Mouse (Mus musculus): Measurements from ENCODE around the gene Taf4. TPM values are rescaled to one million over a fixed set of nuclear protein-coding genes. Genes with fewer than 3 reads are reported as not detected.
A peak's percentile ranks its signal among the peaks of the same experiment; 100 is the strongest.

The Taf4 gene
- 5.0 and 5.1 TPM in 2 replicates for polyA plus RNA-seq (2016; fragmentation: Nextera tagmentation; extraction: Ambion mirVana)

DNA sequence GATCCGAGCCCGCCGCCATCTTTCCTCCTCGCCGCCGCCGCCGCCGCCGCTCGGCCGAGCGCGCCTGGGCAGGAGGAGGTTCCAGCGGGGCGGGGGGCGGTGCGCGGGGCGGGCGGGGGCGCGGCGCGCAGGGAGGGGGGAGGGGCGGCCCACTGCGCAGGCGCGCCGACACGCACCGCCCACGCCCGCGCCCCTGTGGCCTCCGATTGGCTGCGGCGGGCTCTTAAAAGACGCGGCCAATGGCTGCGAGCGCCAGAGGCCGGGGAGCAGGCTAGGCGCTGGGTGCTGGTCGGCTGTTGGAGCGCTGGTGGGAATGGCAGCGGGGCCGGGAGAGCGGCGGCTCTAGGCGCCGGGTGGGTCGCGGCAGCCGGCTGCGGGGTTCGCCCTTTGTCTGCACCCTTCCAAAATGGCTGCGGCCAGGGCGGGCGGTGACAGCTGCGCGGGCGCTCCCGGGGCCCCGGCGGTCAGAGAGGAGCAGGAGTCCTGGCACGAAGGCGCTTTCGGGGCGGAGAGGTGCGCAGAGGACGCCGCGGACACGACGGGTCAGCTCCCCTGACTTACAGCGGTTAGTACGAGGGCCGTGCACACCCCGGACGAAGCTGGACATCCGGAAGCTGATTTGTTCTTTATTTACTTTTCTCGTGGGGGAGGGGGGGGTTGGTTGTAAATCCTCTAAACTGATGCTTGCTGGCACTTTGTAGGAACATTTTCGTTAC is at the start of gene Taf4:
TSS of gene Taf4 (minus strand) at position 19 of the 716 bp plus-strand sequence.
- Histone ChIP-seq H3K4me2 (replicated peaks) (peak within 1 kb of the TSS; percentile 100), H3K36me3 (no peaks in the 10 kb centered on the region), H3K4me3 (peak within 1 kb of the TSS; percentile 89), H3K4me1 (peaks cover 40% of the 10 kb centered on the region), H3K9ac (replicated peaks) (peak within 1 kb of the TSS; percentile 86), H3K27me3 (no peaks in the 10 kb centered on the region), H3K9me3 (no peaks in the 10 kb centered on the region), H3K27ac (replicated peaks) (peak within 1 kb of the TSS; percentile 95)
- WGBS, result under 1% methylated on average over 67 of the region's 84 CpGs
- ATAC-seq (ENCODE audit: low FRiP score, low read depth), result peak; percentile 94

DNA sequence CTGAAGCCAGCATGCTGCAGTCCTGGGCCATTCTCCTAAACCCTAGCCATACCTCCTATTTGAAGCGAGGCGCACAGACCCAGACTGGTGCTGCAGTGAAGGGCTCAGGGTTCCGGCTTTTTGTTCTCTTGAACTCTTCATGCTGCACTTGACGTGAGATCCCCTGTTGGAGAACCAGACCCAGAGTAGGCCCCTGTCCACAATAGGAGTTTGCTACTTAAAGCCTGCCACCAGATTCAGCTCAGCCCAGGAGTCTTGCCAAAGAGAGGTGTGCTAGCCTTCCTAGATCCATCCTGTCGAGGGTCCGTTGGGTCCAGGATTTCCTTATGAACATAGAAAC is 49.4 kb upstream of the Taf4 start:
- peak overlapping the region; percentile 95 for H3K27ac ChIP-seq (replicated peaks)
- H3K9ac ChIP-seq (replicated peaks), result peak overlapping the region; percentile 99
- peak overlapping the region; percentile 95 for H3K4me2 ChIP-seq (replicated peaks)
- no peak for ATAC-seq (ENCODE audit: low FRiP score, low read depth)
- H3K9me3 ChIP-seq, result no peaks in the 10 kb centered on the region
- H3K27me3 ChIP-seq, result peaks cover 29% of the 10 kb centered on the region
- H3K4me3 ChIP-seq, result peak overlapping the region; percentile 98
- H3K36me3 ChIP-seq, result peaks cover 42% of the 10 kb centered on the region
- H3K4me1 ChIP-seq, result peaks cover 38% of the 10 kb centered on the region
- 8% methylated on average over 6 of the region's 6 CpGs for WGBS

DNA sequence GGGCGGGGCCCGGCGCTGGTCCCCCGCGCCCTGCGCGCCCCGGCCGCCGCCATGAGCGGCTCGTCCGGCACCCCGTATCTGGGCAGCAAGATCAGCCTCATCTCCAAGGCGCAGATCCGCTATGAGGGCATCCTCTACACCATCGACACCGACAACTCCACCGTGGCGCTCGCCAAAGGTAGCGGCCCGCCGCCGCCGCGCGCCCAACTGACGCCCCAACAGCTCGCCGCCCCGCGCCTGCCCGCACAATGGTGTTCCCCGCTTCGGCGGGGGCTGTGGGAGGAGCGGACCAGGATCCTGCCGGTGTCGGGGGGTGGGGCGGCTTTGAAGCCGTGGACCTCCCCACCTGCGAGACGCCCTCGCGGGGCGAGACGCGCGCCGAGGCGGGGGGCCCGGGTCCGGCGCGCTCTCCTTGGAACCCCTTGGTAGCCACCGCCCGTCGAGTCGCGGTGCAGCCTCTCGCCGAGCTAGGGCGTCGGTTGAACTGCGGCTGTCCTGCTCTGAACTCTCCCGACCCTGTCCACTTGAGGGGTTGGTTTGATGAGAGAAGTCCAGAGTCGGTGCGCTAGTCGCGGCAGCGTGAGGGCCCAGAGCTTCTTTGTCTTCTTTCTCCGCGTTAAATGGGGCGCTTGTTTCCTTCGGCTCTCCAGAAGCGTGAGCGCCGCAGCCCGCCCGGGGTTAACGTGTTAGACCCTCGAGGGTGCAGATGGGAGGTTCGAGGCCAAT is 48.9 kb upstream of the Taf4 start:
- H3K27me3 ChIP-seq, result peaks cover 31% of the 10 kb centered on the region
- ATAC-seq (ENCODE audit: low FRiP score, low read depth), result no peak; the same call in 1 of the 2 replicates
- peaks cover 38% of the 10 kb centered on the region for H3K4me1 ChIP-seq
- H3K4me3 ChIP-seq, result peak overlapping the region; percentile 98
- H3K36me3 ChIP-seq, result peaks cover 37% of the 10 kb centered on the region
- H3K9me3 ChIP-seq, result no peaks in the 10 kb centered on the region
- H3K9ac ChIP-seq (replicated peaks), result peak overlapping the region; percentile 99
- H3K27ac ChIP-seq (replicated peaks), result peak overlapping the region; percentile 95
- WGBS, result under 1% methylated on average over 79 of the region's 84 CpGs
- peak overlapping the region; percentile 95 for H3K4me2 ChIP-seq (replicated peaks)

DNA sequence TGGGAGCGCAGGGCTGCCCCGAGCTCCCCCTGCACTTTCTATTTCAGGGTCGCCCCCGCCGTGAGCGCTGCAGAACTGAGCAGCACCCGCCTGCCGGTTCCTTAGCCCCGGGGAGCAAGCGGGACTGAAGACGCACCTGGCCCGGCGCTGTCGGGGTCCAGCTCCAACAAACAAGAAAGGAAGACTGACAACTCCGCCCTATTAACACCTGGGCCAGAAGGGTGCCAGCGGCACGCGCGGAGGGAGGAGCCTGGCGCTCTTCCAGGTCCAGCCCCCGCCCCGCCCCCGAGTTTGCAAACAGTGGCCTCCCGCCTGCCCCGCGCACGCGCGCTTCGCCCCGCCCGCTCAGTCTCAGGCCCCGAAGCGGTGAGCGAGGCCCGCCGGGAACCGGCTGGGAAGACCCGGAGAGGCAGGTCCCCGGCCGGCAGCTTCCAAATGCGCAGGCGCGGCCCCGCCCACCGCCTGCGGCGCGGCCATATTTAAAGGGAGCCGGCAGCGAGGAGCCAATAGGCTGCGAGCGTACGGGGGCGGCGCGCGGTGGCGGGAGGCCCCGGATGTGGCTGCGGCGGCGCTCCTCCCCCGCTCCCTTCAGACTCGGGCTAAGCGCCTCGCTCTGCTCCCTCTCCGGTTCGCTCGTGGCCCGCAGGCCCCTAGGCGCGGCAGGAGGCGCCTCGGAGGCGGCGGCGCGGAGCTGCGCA is 48.1 kb upstream of the Taf4 start, which contains the start of gene Lsm14b:
TSS of gene Lsm14b (plus strand) at position 587 of the 698 bp plus-strand sequence.
- Histone ChIP-seq H3K36me3 (peaks cover 29% of the 10 kb centered on the region), H3K9me3 (no peaks in the 10 kb centered on the region), H3K4me3 (peak within 1 kb of the TSS; percentile 98), H3K27ac (replicated peaks) (peak within 1 kb of the TSS; percentile 95), H3K9ac (replicated peaks) (peak within 1 kb of the TSS; percentile 99), H3K4me2 (replicated peaks) (peak within 1 kb of the TSS; percentile 95), H3K4me1 (peaks cover 38% of the 10 kb centered on the region), H3K27me3 (peaks cover 31% of the 10 kb centered on the region)
- WGBS, result under 1% methylated on average over 60 of the region's 80 CpGs
- ATAC-seq (ENCODE audit: low FRiP score, low read depth), result peak; percentile 97

DNA sequence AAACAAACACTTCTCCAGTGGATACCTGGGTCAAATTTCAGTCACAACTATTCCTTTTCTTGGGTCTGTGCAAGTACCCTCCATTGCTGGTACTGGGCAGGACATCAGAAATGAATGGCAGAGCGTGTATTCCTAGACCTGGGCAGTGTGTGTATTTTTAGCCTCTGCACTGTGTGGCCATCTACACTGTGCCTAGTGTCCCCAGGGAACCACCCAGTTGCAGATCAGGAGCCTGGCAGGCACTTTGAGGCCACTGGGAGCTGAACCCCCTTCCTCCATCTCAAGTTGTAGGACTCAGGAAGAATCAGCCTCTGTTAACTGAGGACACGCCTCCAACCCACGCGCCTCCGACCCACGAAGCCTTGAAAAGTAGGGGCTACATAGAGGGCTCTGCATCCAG is 46.3 kb upstream of the Taf4 start:
- no peak overlapping the region for H3K9ac ChIP-seq (replicated peaks)
- no peak for ATAC-seq (ENCODE audit: low FRiP score, low read depth)
- no peaks in the 10 kb centered on the region for H3K9me3 ChIP-seq
- peaks cover 11% of the 10 kb centered on the region for H3K36me3 ChIP-seq
- H3K4me1 ChIP-seq, result peaks cover 24% of the 10 kb centered on the region
- no peak overlapping the region for H3K4me2 ChIP-seq (replicated peaks)
- H3K4me3 ChIP-seq, result no peak overlapping the region
- 75% methylated on average over 6 of the region's 6 CpGs for WGBS
- H3K27ac ChIP-seq (replicated peaks), result no peak overlapping the region
- peaks cover 34% of the 10 kb centered on the region for H3K27me3 ChIP-seq

DNA sequence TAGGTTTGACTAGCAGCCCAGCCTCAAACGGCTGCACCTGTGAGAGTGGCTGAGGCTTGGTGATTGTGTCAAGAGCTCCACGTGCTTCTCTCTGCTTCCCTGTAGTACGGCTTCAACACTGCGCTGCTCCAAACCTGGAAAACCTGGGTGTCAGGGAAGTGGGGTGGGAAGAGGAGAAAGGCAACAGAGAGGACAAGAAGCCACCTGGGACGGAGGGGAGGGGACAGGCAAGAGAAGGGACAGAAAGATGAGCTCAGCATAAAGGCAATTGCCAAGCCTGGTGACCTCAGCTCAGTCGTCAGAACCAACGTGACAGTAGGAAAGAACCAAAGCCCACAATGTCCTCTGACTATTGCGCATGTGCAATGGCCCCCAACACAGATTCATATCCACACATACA is 44.5 kb upstream of the Taf4 start:
- no peak for ATAC-seq (ENCODE audit: low FRiP score, low read depth)
- Histone ChIP-seq H3K9me3 (no peaks in the 10 kb centered on the region), H3K9ac (replicated peaks) (no peak overlapping the region), H3K4me1 (peaks cover 5% of the 10 kb centered on the region; the same call in 1 of the 2 replicates), H3K27ac (replicated peaks) (no peak overlapping the region), H3K36me3 (no peaks in the 10 kb centered on the region), H3K27me3 (peaks cover 34% of the 10 kb centered on the region), H3K4me2 (replicated peaks) (no peak overlapping the region), H3K4me3 (no peak overlapping the region)
- whole genome bisulfite sequencing, result 83% methylated on average over 8 of the region's 8 CpGs

DNA sequence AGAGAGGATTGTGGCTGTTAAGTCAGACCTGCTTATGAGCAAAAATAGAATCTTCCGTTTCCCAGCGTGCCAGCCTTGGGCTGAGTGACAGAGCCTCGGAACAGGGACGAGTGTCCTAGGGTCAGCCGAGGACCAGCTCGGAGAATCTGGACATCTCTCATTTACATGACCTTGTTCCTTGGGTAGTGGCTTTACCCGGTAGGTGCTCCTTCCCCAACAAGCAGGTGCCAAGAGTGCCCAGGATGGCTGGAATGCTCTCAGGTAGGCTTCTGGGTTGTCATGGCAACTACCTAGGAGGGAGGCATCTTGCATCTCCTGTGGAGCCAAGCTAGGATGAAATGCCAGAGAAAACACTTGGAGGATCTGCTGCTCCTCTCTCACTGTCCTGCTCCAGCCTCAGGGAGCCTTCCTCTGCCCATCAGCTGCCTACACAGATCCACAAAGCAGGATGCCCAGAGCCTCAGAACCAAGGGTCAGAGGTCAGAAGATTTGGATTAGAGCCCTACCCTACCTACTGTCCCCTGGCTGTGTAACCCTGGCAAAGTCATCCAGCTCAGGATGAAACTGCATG is 43.7 kb upstream of the Taf4 start:
- H3K4me2 ChIP-seq (replicated peaks), result no peak overlapping the region
- no peaks in the 10 kb centered on the region for H3K9me3 ChIP-seq
- H3K9ac ChIP-seq (replicated peaks), result no peak overlapping the region
- H3K27ac ChIP-seq (replicated peaks), result no peak overlapping the region
- H3K27me3 ChIP-seq, result peaks cover 34% of the 10 kb centered on the region
- H3K36me3 ChIP-seq, result no peaks in the 10 kb centered on the region
- 81% methylated on average over 7 of the region's 7 CpGs for WGBS
- H3K4me1 ChIP-seq, result 0 out of 2 replicates have a peak, but pooled peaks cover 4% of the 10 kb centered on the region
- ATAC-seq (ENCODE audit: low FRiP score, low read depth), result no peak
- no peak overlapping the region for H3K4me3 ChIP-seq

DNA sequence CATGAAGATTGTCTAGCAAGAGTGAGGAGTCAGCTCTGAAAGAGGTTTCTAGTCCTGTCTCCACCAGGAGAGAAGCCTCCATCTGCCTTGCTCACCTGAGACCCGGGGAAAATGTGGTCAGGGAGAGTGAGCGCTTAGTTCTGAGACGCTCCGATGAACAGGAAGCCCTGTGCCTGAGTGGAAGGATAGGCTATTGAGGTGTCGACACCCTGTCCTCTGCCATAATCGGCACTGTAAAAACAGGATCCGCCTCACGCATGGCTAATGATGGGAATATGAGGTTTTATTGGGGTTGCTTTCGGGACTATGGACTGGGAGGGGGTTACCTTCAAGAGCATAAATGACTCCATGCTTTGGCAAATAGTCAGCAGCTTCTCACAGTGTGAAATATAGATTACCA is 42.1 kb upstream of the Taf4 start:
- 89% methylated on average over 9 of the region's 9 CpGs for whole genome bisulfite sequencing
- no peaks in the 10 kb centered on the region for H3K4me1 ChIP-seq
- H3K9ac ChIP-seq (replicated peaks), result no peak overlapping the region
- H3K4me2 ChIP-seq (replicated peaks), result no peak overlapping the region
- no peaks in the 10 kb centered on the region for H3K36me3 ChIP-seq
- no peaks in the 10 kb centered on the region for H3K9me3 ChIP-seq
- no peak for ATAC-seq (ENCODE audit: low FRiP score, low read depth)
- H3K27ac ChIP-seq (replicated peaks), result no peak overlapping the region
- H3K27me3 ChIP-seq, result peaks cover 31% of the 10 kb centered on the region
- H3K4me3 ChIP-seq, result no peak overlapping the region

DNA sequence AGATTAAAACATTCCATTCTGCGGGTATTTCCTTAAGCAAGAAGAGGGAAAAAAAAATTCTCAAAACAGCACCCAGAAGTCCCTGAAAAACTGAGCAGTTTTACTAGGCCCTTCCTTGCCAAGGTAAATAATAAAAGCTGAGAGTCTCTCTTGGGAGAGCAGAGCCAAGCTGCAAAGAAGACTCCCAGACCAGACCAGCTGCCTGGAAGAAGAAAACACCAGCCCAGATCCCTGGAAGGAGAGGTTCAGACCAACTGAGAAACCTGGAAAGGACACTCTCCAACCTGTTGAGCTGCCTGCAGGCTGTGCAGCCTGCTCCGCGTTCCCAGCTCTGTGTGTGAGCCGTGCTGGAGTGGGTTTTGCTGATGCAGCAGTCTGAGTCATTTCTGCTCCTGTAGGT is 41.2 kb upstream of the Taf4 start:
- Histone ChIP-seq H3K36me3 (no peaks in the 10 kb centered on the region), H3K9me3 (no peaks in the 10 kb centered on the region), H3K27me3 (peaks cover 22% of the 10 kb centered on the region), H3K9ac (replicated peaks) (no peak overlapping the region), H3K4me2 (replicated peaks) (no peak overlapping the region), H3K27ac (replicated peaks) (no peak overlapping the region), H3K4me3 (no peak overlapping the region), H3K4me1 (no peaks in the 10 kb centered on the region)
- 65% methylated on average over 4 of the region's 4 CpGs for WGBS
- no peak for ATAC-seq (ENCODE audit: low FRiP score, low read depth)

DNA sequence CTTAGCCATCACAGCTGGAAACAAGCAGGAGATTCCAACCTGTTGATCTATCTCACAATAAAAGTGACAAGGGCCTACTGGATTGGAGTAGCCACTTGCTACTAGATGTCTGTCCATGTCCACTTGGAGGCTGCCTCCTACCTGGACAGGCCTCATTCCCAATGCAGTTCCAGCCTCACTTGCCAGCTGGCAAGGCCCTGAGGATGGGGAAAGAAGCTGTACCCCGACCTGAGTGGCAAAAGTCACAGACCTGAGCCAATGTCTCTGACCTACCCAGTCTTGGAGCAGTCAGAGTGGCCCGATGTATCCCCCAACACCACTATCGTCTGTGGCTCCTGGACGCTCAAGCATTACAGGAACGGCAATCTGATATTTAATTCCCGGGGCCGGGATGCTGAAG is 37.2 kb upstream of the Taf4 start:
- no peak for ATAC-seq (ENCODE audit: low FRiP score, low read depth)
- Histone ChIP-seq H3K27ac (replicated peaks) (no peak overlapping the region), H3K4me1 (no peaks in the 10 kb centered on the region), H3K27me3 (peaks cover 3% of the 10 kb centered on the region; the same call in 1 of the 2 replicates), H3K4me2 (replicated peaks) (no peak overlapping the region), H3K36me3 (no peaks in the 10 kb centered on the region), H3K9ac (replicated peaks) (no peak overlapping the region), H3K4me3 (no peak overlapping the region), H3K9me3 (no peaks in the 10 kb centered on the region)
- 94% methylated on average over 7 of the region's 7 CpGs for WGBS

DNA sequence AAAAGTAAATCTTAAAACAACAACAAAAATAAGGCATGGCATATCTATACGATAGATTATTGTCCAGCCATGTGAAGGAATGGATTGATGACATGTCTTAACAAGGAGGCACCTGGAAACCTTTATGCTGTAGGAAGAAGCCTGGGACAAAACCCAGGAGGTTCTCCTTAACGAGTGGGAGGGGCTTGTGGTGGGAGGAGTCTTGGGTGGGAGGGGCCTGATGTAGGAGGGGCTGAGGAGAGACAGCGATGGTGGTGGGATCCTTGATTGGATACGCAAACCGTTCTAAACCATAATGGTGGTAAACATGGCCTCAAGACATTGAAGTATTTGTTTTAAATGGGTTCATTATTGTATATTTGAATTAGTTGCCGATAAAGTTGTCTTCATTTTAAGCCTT is 34.9 kb upstream of the Taf4 start:
- no peaks in the 10 kb centered on the region for H3K27me3 ChIP-seq
- H3K27ac ChIP-seq (replicated peaks), result no peak overlapping the region
- H3K4me3 ChIP-seq, result no peak overlapping the region
- no peak overlapping the region for H3K9ac ChIP-seq (replicated peaks)
- no peak for ATAC-seq (ENCODE audit: low FRiP score, low read depth)
- 84% methylated on average over 6 of the region's 6 CpGs for WGBS
- H3K9me3 ChIP-seq, result no peaks in the 10 kb centered on the region
- H3K4me2 ChIP-seq (replicated peaks), result no peak overlapping the region
- H3K36me3 ChIP-seq, result no peaks in the 10 kb centered on the region
- H3K4me1 ChIP-seq, result no peaks in the 10 kb centered on the region

DNA sequence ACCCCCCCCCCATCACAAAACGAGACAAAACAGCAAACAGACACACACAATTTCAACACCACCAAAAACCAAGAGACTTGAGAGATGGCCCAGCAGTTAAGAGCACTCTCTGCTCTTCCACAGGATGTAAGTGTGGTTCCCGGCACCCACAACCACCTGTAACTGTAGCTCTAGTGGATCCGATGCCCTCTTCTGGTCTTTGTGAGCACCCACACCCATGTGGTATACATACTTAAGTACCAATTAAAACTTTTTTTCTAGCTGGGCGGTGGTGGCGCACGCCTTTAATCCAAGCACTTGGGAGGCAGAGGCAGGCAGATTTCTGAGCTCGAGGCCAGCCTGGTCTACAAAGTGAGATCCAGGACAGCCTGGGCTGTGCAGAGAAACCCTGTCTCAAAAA is 34.2 kb upstream of the Taf4 start:
- no peaks in the 10 kb centered on the region for H3K27me3 ChIP-seq
- H3K9me3 ChIP-seq, result no peaks in the 10 kb centered on the region
- WGBS, result 92% methylated on average over 7 of the region's 7 CpGs
- H3K4me3 ChIP-seq, result no peak overlapping the region
- no peak overlapping the region for H3K4me2 ChIP-seq (replicated peaks)
- ATAC-seq (ENCODE audit: low FRiP score, low read depth), result no peak
- H3K9ac ChIP-seq (replicated peaks), result no peak overlapping the region
- no peaks in the 10 kb centered on the region for H3K4me1 ChIP-seq
- no peaks in the 10 kb centered on the region for H3K36me3 ChIP-seq
- no peak overlapping the region for H3K27ac ChIP-seq (replicated peaks)
